Mouse (Mus musculus): ENCODE measurements around the gene Slc2a4. TPM values are rescaled to one million over a fixed set of nuclear protein-coding genes. Genes with fewer than 3 reads are reported as not detected.
"Not testable (repeated sequence)": the region's sequence is repeated elsewhere in the genome, so short reads cannot be mapped to it uniquely, and the experiment has no call there.

The Slc2a4 gene
- polyA plus RNA-seq, 1 experiment from 2014 or later = 17.2 TPM

DNA sequence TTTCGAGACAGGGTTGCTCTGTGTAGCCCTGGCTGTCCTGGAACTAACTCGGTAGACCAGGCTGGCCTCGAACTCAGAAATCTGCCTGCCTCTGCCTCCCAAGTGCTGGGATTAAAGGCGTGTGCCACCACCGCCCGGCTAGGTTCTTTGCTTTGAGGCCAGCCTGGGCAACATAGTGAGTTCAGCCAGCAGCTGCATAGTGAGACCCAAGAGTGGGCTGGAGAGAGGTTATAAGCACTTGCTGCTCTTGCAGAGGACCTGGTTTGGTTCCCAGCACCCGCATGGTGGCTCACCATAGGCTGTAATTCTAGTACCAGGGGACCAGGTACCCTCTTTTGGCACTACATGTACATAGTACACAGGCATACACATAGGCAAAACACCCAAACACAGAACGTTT is 17.8 kb downstream of the Slc2a4 start:
- H3K27ac ChIP-seq (ENCODE audit: low read length); H3K4me1 ChIP-seq (replicated peaks; ENCODE audit: control insufficient read depth, insufficient read depth, low read length); H3K36me3 ChIP-seq (ENCODE audit: control insufficient read depth, insufficient read depth, low read length); H3K9ac ChIP-seq (ENCODE audit: low read length); H3K4me2 ChIP-seq (ENCODE audit: low read depth, low read length); H3K27me3 ChIP-seq (ENCODE audit: control insufficient read depth, insufficient read depth, low read depth, low read length); H3K9me3 ChIP-seq (ENCODE audit: control insufficient read depth, low read length); ATAC-seq (ENCODE audit: low read depth); H3K4me3 ChIP-seq (ENCODE audit: low read length): not testable (repeated sequence)
- 81% methylated on average over 8 of the region's 8 CpGs for WGBS

DNA sequence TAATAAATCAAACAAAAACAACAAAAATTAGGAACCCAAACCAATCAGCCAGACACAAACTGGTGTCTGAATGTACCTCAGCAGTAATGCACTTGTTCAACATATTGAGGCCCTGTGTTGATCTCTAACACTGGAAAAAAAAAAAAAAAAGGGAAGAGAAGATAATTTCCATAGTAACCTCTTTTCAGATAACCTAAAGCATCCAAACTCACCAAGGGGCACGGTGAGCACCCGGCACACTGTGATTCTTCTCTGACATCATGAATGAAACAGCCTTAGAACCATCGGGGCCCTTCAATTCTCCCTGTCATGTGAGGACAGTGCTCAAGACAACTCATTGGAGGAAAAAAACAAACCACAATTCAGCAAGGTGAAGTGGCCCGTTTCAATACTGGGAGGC is 18.3 kb downstream of the Slc2a4 start:
- H3K27me3 ChIP-seq (ENCODE audit: control insufficient read depth, insufficient read depth, low read depth, low read length) = peaks cover 3% of the 10 kb centered on the region; the same call in 1 of the 2 replicates
- H3K36me3 ChIP-seq (ENCODE audit: control insufficient read depth, insufficient read depth, low read length) = no peaks in the 10 kb centered on the region
- no peak overlapping the region for H3K27ac ChIP-seq (ENCODE audit: low read length)
- no peak overlapping the region for H3K9ac ChIP-seq (ENCODE audit: low read length)
- no peak for ATAC-seq (ENCODE audit: low read depth)
- no peaks in the 10 kb centered on the region for H3K9me3 ChIP-seq (ENCODE audit: control insufficient read depth, low read length)
- WGBS = 22% methylated on average over 4 of the region's 4 CpGs
- no peak overlapping the region for H3K4me2 ChIP-seq (ENCODE audit: low read depth, low read length)
- H3K4me3 ChIP-seq (ENCODE audit: low read length) = no peak overlapping the region
- H3K4me1 ChIP-seq (replicated peaks; ENCODE audit: control insufficient read depth, insufficient read depth, low read length) = peaks cover 5% of the 10 kb centered on the region; the same call in 1 of the 2 replicates

DNA sequence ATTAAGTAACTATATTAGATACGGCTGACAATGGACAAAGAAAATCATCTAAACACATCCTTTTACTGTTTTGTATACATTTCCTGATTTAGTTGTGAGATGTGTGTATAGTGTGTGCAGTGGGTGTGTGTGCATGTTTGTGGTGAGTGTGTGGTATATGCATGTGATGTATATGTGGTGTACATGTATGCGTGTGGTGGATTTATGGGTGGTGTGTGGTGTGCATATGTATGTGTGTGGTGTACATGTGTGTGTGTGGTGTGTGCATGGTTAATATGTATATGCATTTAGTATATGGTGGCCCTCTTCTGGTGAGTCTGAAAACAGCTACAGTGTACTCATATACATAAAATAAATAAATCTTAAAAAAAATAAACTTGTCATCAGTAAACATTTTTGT is 20.5 kb downstream of the Slc2a4 start:
- H3K27ac ChIP-seq (ENCODE audit: low read length) = no peak overlapping the region
- ATAC-seq (ENCODE audit: low read depth) = no peak
- 97% methylated on average over 2 of the region's 2 CpGs for WGBS
- no peaks in the 10 kb centered on the region for H3K27me3 ChIP-seq (ENCODE audit: control insufficient read depth, insufficient read depth, low read depth, low read length)
- H3K4me1 ChIP-seq (replicated peaks; ENCODE audit: control insufficient read depth, insufficient read depth, low read length) = peaks cover 4% of the 10 kb centered on the region; the same call in 1 of the 2 replicates
- no peak overlapping the region for H3K4me3 ChIP-seq (ENCODE audit: low read length)
- H3K4me2 ChIP-seq (ENCODE audit: low read depth, low read length) = no peak overlapping the region
- no peaks in the 10 kb centered on the region for H3K9me3 ChIP-seq (ENCODE audit: control insufficient read depth, low read length)
- no peaks in the 10 kb centered on the region for H3K36me3 ChIP-seq (ENCODE audit: control insufficient read depth, insufficient read depth, low read length)
- H3K9ac ChIP-seq (ENCODE audit: low read length) = no peak overlapping the region

DNA sequence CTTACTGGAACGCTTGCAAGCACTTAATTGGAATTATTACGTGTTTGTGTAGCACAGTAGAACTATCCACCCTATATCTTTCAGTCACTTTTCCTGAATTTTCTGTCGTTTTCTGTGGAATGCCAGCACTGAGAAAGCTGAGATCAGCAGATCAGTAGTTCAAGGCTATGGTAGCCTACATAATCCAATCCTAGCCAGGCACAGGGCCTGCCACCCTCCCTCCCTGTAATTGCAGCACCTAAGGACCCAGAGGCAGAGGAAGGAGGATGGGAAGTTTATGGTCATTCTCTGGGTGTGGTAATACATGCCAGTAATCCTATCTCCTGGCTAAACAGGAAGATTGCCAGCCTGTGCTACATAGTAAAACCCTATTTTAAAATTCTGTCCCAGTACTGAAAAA is 25.2 kb downstream of the Slc2a4 start:
- H3K9ac ChIP-seq (ENCODE audit: low read length) = peak overlapping the region; percentile 80; the same call in 1 of the 2 replicates

GRCm38 (mm10) chr11:69922012-69922756 is 25.8 kb downstream of the Slc2a4 start:
- peaks cover 20% of the 10 kb centered on the region for H3K36me3 ChIP-seq (ENCODE audit: control insufficient read depth, insufficient read depth, low read length)
- no peaks in the 10 kb centered on the region for H3K9me3 ChIP-seq (ENCODE audit: control insufficient read depth, low read length)
- H3K4me3 ChIP-seq (ENCODE audit: low read length) = peak overlapping the region; percentile 62
- H3K27ac ChIP-seq (ENCODE audit: low read length) = peak overlapping the region; percentile 99
- peak overlapping the region; percentile 80 for H3K9ac ChIP-seq (ENCODE audit: low read length)
- no peak for ATAC-seq (ENCODE audit: low read depth)
- H3K4me2 ChIP-seq (ENCODE audit: low read depth, low read length) = peak overlapping the region; percentile 66
- H3K27me3 ChIP-seq (ENCODE audit: control insufficient read depth, insufficient read depth, low read depth, low read length) = no peaks in the 10 kb centered on the region
- 2% methylated on average over 12 of the region's 12 CpGs for WGBS
- H3K4me1 ChIP-seq (replicated peaks; ENCODE audit: control insufficient read depth, insufficient read depth, low read length) = peaks cover 19% of the 10 kb centered on the region

More for the DNA sequence above, 25.2 kb downstream of the Slc2a4 start:
- H3K4me3 ChIP-seq (ENCODE audit: low read length) = no peak overlapping the region
- H3K4me1 ChIP-seq (replicated peaks; ENCODE audit: control insufficient read depth, insufficient read depth, low read length) = peaks cover 19% of the 10 kb centered on the region
- ATAC-seq (ENCODE audit: low read depth) = no peak
- peaks cover 14% of the 10 kb centered on the region for H3K36me3 ChIP-seq (ENCODE audit: control insufficient read depth, insufficient read depth, low read length)
- H3K27ac ChIP-seq (ENCODE audit: low read length) = no peak overlapping the region; the same call in 1 of the 2 replicates
- no peaks in the 10 kb centered on the region for H3K27me3 ChIP-seq (ENCODE audit: control insufficient read depth, insufficient read depth, low read depth, low read length)
- WGBS = 66% methylated on average over 3 of the region's 3 CpGs
- no peak overlapping the region for H3K4me2 ChIP-seq (ENCODE audit: low read depth, low read length)
- H3K9me3 ChIP-seq (ENCODE audit: control insufficient read depth, low read length) = no peaks in the 10 kb centered on the region

- Histone ChIP-seq H3K9ac (ENCODE audit: low read length) (peak within 1 kb of the TSS; percentile 99), H3K27ac (ENCODE audit: low read length) (peak within 1 kb of the TSS; percentile 99), H3K27me3 (ENCODE audit: control insufficient read depth, insufficient read depth, low read depth, low read length) (no peaks in the 10 kb centered on the region), H3K9me3 (ENCODE audit: control insufficient read depth, low read length) (no peaks in the 10 kb centered on the region), H3K4me3 (ENCODE audit: low read length) (peak within 1 kb of the TSS; percentile 92), H3K4me1 (replicated peaks; ENCODE audit: control insufficient read depth, insufficient read depth, low read length) (peaks cover 19% of the 10 kb centered on the region), H3K36me3 (ENCODE audit: control insufficient read depth, insufficient read depth, low read length) (peaks cover 22% of the 10 kb centered on the region), H3K4me2 (ENCODE audit: low read depth, low read length) (peak within 1 kb of the TSS; percentile 89)
- ATAC-seq (ENCODE audit: low read depth) = peak; percentile 96
- under 1% methylated on average over 78 of the region's 78 CpGs for WGBS
Measured at GRCm38 (mm10) chr11:69921114-69922011, 26.6 kb downstream of the Slc2a4 start, which contains the start of gene Eif5a. Eif5a (minus strand) TSS chr11:69921958.

DNA sequence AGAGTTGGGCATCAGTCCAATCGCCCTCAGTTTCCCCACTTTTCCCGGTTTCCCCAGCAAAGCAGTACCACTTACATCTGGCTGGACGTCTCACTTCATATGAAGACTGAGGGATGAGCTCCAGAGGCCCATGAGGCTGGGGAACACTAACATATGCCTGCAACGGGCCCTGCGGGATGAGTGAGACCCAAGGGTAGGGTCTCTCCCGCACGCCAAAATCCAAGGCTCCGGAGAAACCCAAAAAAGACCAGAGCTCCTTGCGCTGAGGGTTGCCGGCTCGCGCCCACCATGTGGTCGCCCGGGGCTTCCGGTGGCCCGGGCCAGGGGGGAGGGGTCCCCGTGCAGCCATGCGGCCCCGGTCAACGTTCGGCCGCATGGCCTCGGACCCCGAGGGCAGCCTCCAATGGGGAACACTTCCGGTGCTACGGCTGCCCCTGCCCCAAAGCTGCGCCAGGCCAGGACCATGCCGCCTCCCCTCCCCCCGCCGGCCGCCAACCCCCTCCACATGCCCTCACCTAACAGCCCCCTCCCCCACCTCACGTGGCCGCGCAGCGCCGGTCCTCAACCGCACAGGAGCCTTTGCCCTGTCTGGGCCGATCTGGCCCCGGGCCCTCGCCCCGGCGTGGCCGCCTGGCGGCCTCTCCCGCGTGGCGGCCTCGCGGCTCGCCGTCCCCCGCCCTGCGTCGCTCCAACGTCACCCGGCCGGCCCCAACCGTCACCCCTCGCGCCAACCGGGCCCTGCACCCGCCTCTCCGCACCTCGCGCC is 27.5 kb downstream of the Slc2a4 start:
- Histone ChIP-seq H3K4me1 (replicated peaks; ENCODE audit: control insufficient read depth, insufficient read depth, low read length) (peaks cover 22% of the 10 kb centered on the region), H3K36me3 (ENCODE audit: control insufficient read depth, insufficient read depth, low read length) (peaks cover 31% of the 10 kb centered on the region), H3K9me3 (ENCODE audit: control insufficient read depth, low read length) (no peaks in the 10 kb centered on the region), H3K4me3 (ENCODE audit: low read length) (peak overlapping the region; percentile 92), H3K4me2 (ENCODE audit: low read depth, low read length) (peak overlapping the region; percentile 89), H3K9ac (ENCODE audit: low read length) (peak overlapping the region; percentile 99), H3K27me3 (ENCODE audit: control insufficient read depth, insufficient read depth, low read depth, low read length) (no peaks in the 10 kb centered on the region), H3K27ac (ENCODE audit: low read length) (peak overlapping the region; percentile 96)
- peak; percentile 18 for ATAC-seq (ENCODE audit: low read depth)
- WGBS = under 1% methylated on average over 46 of the region's 65 CpGs

- peak overlapping the region; percentile 89 for H3K4me2 ChIP-seq (ENCODE audit: low read depth, low read length)
- H3K27me3 ChIP-seq (ENCODE audit: control insufficient read depth, insufficient read depth, low read depth, low read length) = no peaks in the 10 kb centered on the region
- peaks cover 28% of the 10 kb centered on the region for H3K4me1 ChIP-seq (replicated peaks; ENCODE audit: control insufficient read depth, insufficient read depth, low read length)
- peaks cover 38% of the 10 kb centered on the region for H3K36me3 ChIP-seq (ENCODE audit: control insufficient read depth, insufficient read depth, low read length)
- H3K9ac ChIP-seq (ENCODE audit: low read length) = peak overlapping the region; percentile 99
- H3K9me3 ChIP-seq (ENCODE audit: control insufficient read depth, low read length) = no peaks in the 10 kb centered on the region
- WGBS = under 1% methylated on average over 17 of the region's 17 CpGs
- 0 out of 2 replicates have a peak, but pooled peaks have one; percentile 7 for ATAC-seq (ENCODE audit: low read depth)
- peak overlapping the region; percentile 92 for H3K4me3 ChIP-seq (ENCODE audit: low read length)
- peak overlapping the region; percentile 96 for H3K27ac ChIP-seq (ENCODE audit: low read length)
Measured at GRCm38 (mm10) chr11:69919661-69920265, 28.2 kb downstream of the Slc2a4 start.

All from lung, embryonic 16.5 days (tissue).